Mouse (Mus musculus) thymus, adult 2 months (tissue): ENCODE measurements around the gene Nemf.

ENCODE experiments used
- CTCF ChIP-seq: fragments of 200-500 bp; IDR thresholded peaks from 2 replicates; pipeline ENCODE4 v1.5.1; 2012; ENCODE audit warnings: mild to moderate bottlenecking, control low read depth, low read length, moderate library complexity, borderline replicate concordance; ENCODE audit not compliant: control insufficient read depth, poor library complexity, insufficient read depth; ENCODE audit errors: extremely low read depth
- POLR2A ChIP-seq: fragments of 200-500 bp; IDR thresholded peaks from 2 replicates; pipeline ENCODE4 v1.6.1; 2012; ENCODE audit warnings: mild to moderate bottlenecking, low read length, control low read depth, moderate library complexity; ENCODE audit not compliant: control insufficient read depth, poor library complexity, insufficient read depth; ENCODE audit errors: extremely low read depth

GRCm38 (mm10) chr12:69293815-69294214 lies 63.1 kb downstream of the Nemf start:
- TF ChIP-seq CTCF (no peak), POLR2A (no peak)
